Mouse (Mus musculus) limb, embryonic 12.5 days (tissue): ENCODE results near the gene Rhox3h. TPM values are rescaled to one million over a fixed set of nuclear protein-coding genes. Genes with fewer than 3 reads are reported as not detected.
"Not testable (repeated sequence)": the region's sequence is repeated elsewhere in the genome, so short reads cannot be mapped to it uniquely, and the experiment has no call there.

Experiments
- ATAC-seq: fragments of 200-750 bp; cut with Nextera tagmentation; 2 replicates; pipeline ENCODE4 v1.8.0; 2017; ENCODE audit warnings: low read depth, moderate TSS enrichment; ENCODE audit not compliant: insufficient number of reproducible peaks, insufficient read depth, low FRiP score, low TSS enrichment
- H3K27ac ChIP-seq: fragments of 300-500 bp; sonication (generic); 2 replicates; pipeline ENCODE4 v1.5.1; 2016; ENCODE audit warnings: mild to moderate bottlenecking, moderate library complexity
- H3K27me3 ChIP-seq: fragments of 300-500 bp; sonication (generic); 2 replicates; pipeline ENCODE4 v1.6.1; 2016; ENCODE audit warnings: mild to moderate bottlenecking, moderate library complexity
- H3K36me3 ChIP-seq: fragments of 300-500 bp; sonication (generic); 2 replicates; pipeline ENCODE4 v1.6.1; 2016; ENCODE audit warnings: mild to moderate bottlenecking, moderate library complexity
- H3K4me1 ChIP-seq: fragments of 300-500 bp; sonication (generic); replicated peaks from 2 replicates; pipeline ENCODE4 v1.6.1; 2016
- H3K4me2 ChIP-seq: fragments of 300-500 bp; sonication (generic); 2 replicates; pipeline ENCODE4 v1.6.1; 2016; ENCODE audit warnings: mild to moderate bottlenecking, moderate library complexity
- H3K4me3 ChIP-seq: fragments of 300-500 bp; sonication (generic); replicated peaks from 2 replicates; pipeline ENCODE4 v1.5.1; 2016; ENCODE audit warnings: mild to moderate bottlenecking
- H3K9ac ChIP-seq: fragments of 300-500 bp; sonication (generic); replicated peaks from 2 replicates; pipeline ENCODE4 v1.6.1; 2016; ENCODE audit warnings: mild to moderate bottlenecking, moderate library complexity
- H3K9me3 ChIP-seq: fragments of 300-500 bp; sonication (generic); 2 replicates; pipeline ENCODE4 v1.6.1; 2016; ENCODE audit warnings: mild to moderate bottlenecking, moderate library complexity
- WGBS: fragments of 180-500 bp; shearing (Covaris S2); methylation state at CpG from one replicate; pipeline ENCODE4 v1.1.7; 2016; 5-methylcytosine and 5-hydroxymethylcytosine counted together
- polyA plus RNA-seq: library from polyadenylated mRNA; unstranded; fragments of >200 nt; fragmentation: Nextera tagmentation; extraction: Ambion mirVana; gene quantifications from 2 replicates; pipeline ENCODE4 v1.2.1, GENCODE M21; 2016

Gene Rhox3h
- not detected in 2 replicates for polyA plus RNA-seq

- ATAC-seq, H3K27me3 ChIP-seq, H3K9ac ChIP-seq, H3K9me3 ChIP-seq, H3K4me2 ChIP-seq, H3K36me3 ChIP-seq, H3K4me1 ChIP-seq, H3K27ac ChIP-seq, H3K4me3 ChIP-seq: not testable (repeated sequence)
- 100% methylated on average over 1 of the region's 3 CpGs for WGBS
Observed at GRCm38 (mm10) chrX:37668664-37669063, at the start of gene Rhox3h. Rhox3h (minus strand) TSS chrX:37668764.

- no peaks in the 10 kb centered on the region for H3K9me3 ChIP-seq
- ATAC-seq: no peak
- 67% methylated on average over 3 of the region's 3 CpGs for WGBS
Observed at GRCm38 (mm10) chrX:37701821-37702387, 33.3 kb upstream of the Rhox3h start.

GRCm38 (mm10) chrX:37692261-37692660 lies 23.7 kb upstream of the Rhox3h start:
- Histone ChIP-seq H3K27me3 (no peaks in the 10 kb centered on the region), H3K9me3 (no peaks in the 10 kb centered on the region), H3K4me2 (no peak overlapping the region), H3K4me1 (no peaks in the 10 kb centered on the region), H3K9ac (no peak overlapping the region), H3K27ac (no peak overlapping the region), H3K36me3 (no peaks in the 10 kb centered on the region), H3K4me3 (no peak overlapping the region)
- WGBS: 76% methylated on average over 2 of the region's 2 CpGs
- no peak for ATAC-seq

More at GRCm38 (mm10) chrX:37701821-37702387, 33.3 kb upstream of the Rhox3h start:
- H3K4me1 ChIP-seq: no peaks in the 10 kb centered on the region
- no peak overlapping the region for H3K4me2 ChIP-seq
- H3K9ac ChIP-seq: no peak overlapping the region
- H3K27me3 ChIP-seq: no peaks in the 10 kb centered on the region
- no peak overlapping the region for H3K4me3 ChIP-seq
- H3K27ac ChIP-seq: no peak overlapping the region
- no peaks in the 10 kb centered on the region for H3K36me3 ChIP-seq

GRCm38 (mm10) chrX:37683031-37683715 lies 14.6 kb upstream of the Rhox3h start:
- no peak overlapping the region for H3K4me2 ChIP-seq
- H3K27me3 ChIP-seq: no peaks in the 10 kb centered on the region
- H3K9ac ChIP-seq: no peak overlapping the region
- H3K4me3 ChIP-seq: no peak overlapping the region
- 86% methylated on average over 24 of the region's 24 CpGs for WGBS
- H3K4me1 ChIP-seq: no peaks in the 10 kb centered on the region
- H3K9me3 ChIP-seq: no peaks in the 10 kb centered on the region
- H3K27ac ChIP-seq: no peak overlapping the region
- ATAC-seq: no peak
- no peaks in the 10 kb centered on the region for H3K36me3 ChIP-seq

- H3K36me3 ChIP-seq, H3K27me3 ChIP-seq, H3K9ac ChIP-seq, H3K4me1 ChIP-seq, H3K9me3 ChIP-seq, H3K4me2 ChIP-seq, H3K4me3 ChIP-seq, ATAC-seq, H3K27ac ChIP-seq: not testable (repeated sequence)
- WGBS: 90% methylated on average over 8 of the region's 8 CpGs
Observed at GRCm38 (mm10) chrX:37673177-37673576, 4.6 kb upstream of the Rhox3h start, which contains the start of gene Rhox2h. Rhox2h (minus strand) TSS chrX:37673277.

- H3K4me2 ChIP-seq, H3K4me1 ChIP-seq, ATAC-seq, H3K27me3 ChIP-seq, H3K9me3 ChIP-seq, H3K9ac ChIP-seq, H3K27ac ChIP-seq, H3K36me3 ChIP-seq, H3K4me3 ChIP-seq: not testable (repeated sequence)
- WGBS: 82% methylated on average over 16 of the region's 20 CpGs
Observed at GRCm38 (mm10) chrX:37651227-37651626, 17.3 kb downstream of the Rhox3h start, which contains the start of gene Rhox4g. Rhox4g (minus strand) TSS chrX:37651327.

GRCm38 (mm10) chrX:37643370-37643769 lies 25.2 kb downstream of the Rhox3h start, which contains the start of gene Rhox2g:
Rhox2g (minus strand) TSS chrX:37643470.
- WGBS: 91% methylated on average over 6 of the region's 6 CpGs

GRCm38 (mm10) chrX:37628512-37628911 lies 40.1 kb downstream of the Rhox3h start, which contains the start of gene Rhox3g:
Rhox3g (minus strand) TSS chrX:37628612.
- H3K4me1 ChIP-seq, H3K27me3 ChIP-seq, H3K4me3 ChIP-seq, H3K27ac ChIP-seq, H3K9me3 ChIP-seq, H3K36me3 ChIP-seq, H3K9ac ChIP-seq, ATAC-seq, H3K4me2 ChIP-seq: not testable (repeated sequence)
- WGBS: 90% methylated on average over 2 of the region's 2 CpGs

More at GRCm38 (mm10) chrX:37643370-37643769, 25.2 kb downstream of the Rhox3h start, which contains the start of gene Rhox2g:
- H3K4me1 ChIP-seq, ATAC-seq, H3K27ac ChIP-seq, H3K4me3 ChIP-seq, H3K9ac ChIP-seq, H3K4me2 ChIP-seq, H3K9me3 ChIP-seq, H3K36me3 ChIP-seq, H3K27me3 ChIP-seq: not testable (repeated sequence)

Other genes starting within 250 kb of the Rhox3h start
- 0.30 TPM in 1 of 2 replicates, not detected in the other for gene Rhox4b, start 236.3 kb downstream of the Rhox3h start, polyA plus RNA-seq
- not detected in 2 replicates for gene Rhox2c, start 215.1 kb downstream of the Rhox3h start, polyA plus RNA-seq
- gene Rhox3c, start 210.2 kb downstream of the Rhox3h start, polyA plus RNA-seq: not detected in 2 replicates
- not detected in 2 replicates for gene Rhox4c, start 188.4 kb downstream of the Rhox3h start, polyA plus RNA-seq
- not detected in 2 replicates for gene Rhox2d, start 175.3 kb downstream of the Rhox3h start, polyA plus RNA-seq
- not detected in 2 replicates for gene Rhox4d, start 154.4 kb downstream of the Rhox3h start, polyA plus RNA-seq
- gene Rhox2e, start 138.3 kb downstream of the Rhox3h start, polyA plus RNA-seq: not detected in 2 replicates
- gene Rhox3e, start 126.7 kb downstream of the Rhox3h start, polyA plus RNA-seq: not detected in 2 replicates
- not detected in 2 replicates for gene Rhox4e, start 111.4 kb downstream of the Rhox3h start, polyA plus RNA-seq
- not detected in 2 replicates for gene Rhox2f, start 97.4 kb downstream of the Rhox3h start, polyA plus RNA-seq
- not detected in 2 replicates for gene Rhox3f, start 87.8 kb downstream of the Rhox3h start, polyA plus RNA-seq
- not detected in 2 replicates for gene Rhox4f, start 61.1 kb downstream of the Rhox3h start, polyA plus RNA-seq
- not detected in 2 replicates for gene Rhox3g, start 40.2 kb downstream of the Rhox3h start, polyA plus RNA-seq
- not detected in 2 replicates for gene Rhox2g, start 25.3 kb downstream of the Rhox3h start, polyA plus RNA-seq
- not detected in 2 replicates for gene Rhox4g, start 17.4 kb downstream of the Rhox3h start, polyA plus RNA-seq
- gene Rhox2h, start 4.5 kb upstream of the Rhox3h start, polyA plus RNA-seq: not detected in 2 replicates
- 0.58 and 0.90 TPM in 2 replicates for gene Rhox5, start 136.1 kb upstream of the Rhox3h start, polyA plus RNA-seq
- not detected in 2 replicates for gene Rhox6, start 158.1 kb upstream of the Rhox3h start, polyA plus RNA-seq
- not detected in 2 replicates for gene Rhox7a, start 162.9 kb upstream of the Rhox3h start, polyA plus RNA-seq
- not detected in 2 replicates for gene Rhox8, start 210.2 kb upstream of the Rhox3h start, polyA plus RNA-seq
- not detected in 2 replicates for gene Rhox7b, start 228.5 kb upstream of the Rhox3h start, polyA plus RNA-seq
- gene Rhox9, start 233.0 kb upstream of the Rhox3h start, polyA plus RNA-seq: not detected in 2 replicates